Mouse (Mus musculus): ENCODE data around the gene Plin3. TPM values are rescaled to one million over a fixed set of nuclear protein-coding genes. Genes with fewer than 3 reads are reported as not detected.
A peak's percentile ranks its signal among the peaks of the same experiment; 100 is the strongest.

Plin3 gene
- total and polyA plus RNA-seq, 2 experiments, result 21.5 to 23.0 TPM

DNA sequence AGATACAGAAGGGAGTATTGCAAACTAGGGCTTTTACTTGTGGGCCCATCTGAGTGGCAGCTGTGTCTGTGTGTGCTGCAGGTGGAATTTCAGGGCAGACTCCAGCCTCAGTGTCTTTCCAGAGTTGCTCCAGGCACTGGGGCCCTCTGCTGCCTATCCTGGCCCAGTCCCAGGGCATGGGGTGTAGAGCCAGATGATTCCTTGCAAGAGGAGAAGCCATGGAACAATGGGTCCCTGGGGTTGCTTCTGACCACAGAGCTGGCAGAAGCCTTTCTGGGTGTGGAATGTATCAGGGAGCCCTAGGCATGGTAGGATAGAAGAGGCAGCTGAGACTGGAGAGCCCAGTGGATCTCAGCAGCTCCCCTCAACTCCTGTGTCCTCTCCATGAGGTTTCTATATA, 38.6 kb upstream of the Plin3 start:
- Histone ChIP-seq H3K4me3 (ENCODE audit: insufficient read depth, low read depth, low read length) (no peak overlapping the region), H3K4me1 (ENCODE audit: control insufficient read depth, insufficient read depth, low read length) (peaks cover 19% of the 10 kb centered on the region), H3K27me3 (ENCODE audit: control insufficient read depth, insufficient read depth, low read length) (no peaks in the 10 kb centered on the region), H3K9ac (ENCODE audit: low read depth, low read length) (no peak overlapping the region), H3K79me2 (ENCODE audit: control insufficient read depth, insufficient read depth, low read length) (peaks cover 73% of the 10 kb centered on the region), H3K36me3 (ENCODE audit: control insufficient read depth, insufficient read depth, low read length) (no peaks in the 10 kb centered on the region), H3K27ac (replicated peaks; ENCODE audit: insufficient read depth, low read depth, low read length) (no peak overlapping the region)
- DNase-seq (ENCODE audit: extremely low read depth, low read depth, low spot score), result no peak
- TF ChIP-seq CTCF (IDR thresholded peaks at IDR 0.05; ENCODE audit: low read depth, low read length) (no peak), POLR2A (IDR thresholded peaks at IDR 0.05; ENCODE audit: extremely low read depth, insufficient read depth, low read length) (no peak)

- whole genome bisulfite sequencing, result 73% methylated on average over 3 of the region's 3 CpGs
- H3K4me3 ChIP-seq (ENCODE audit: insufficient read depth, low read depth, low read length), result no peak overlapping the region
- peaks cover 65% of the 10 kb centered on the region for H3K79me2 ChIP-seq (ENCODE audit: control insufficient read depth, insufficient read depth, low read length)
- TF ChIP-seq CTCF (IDR thresholded peaks at IDR 0.05; ENCODE audit: low read depth, low read length), result no peak
- TF ChIP-seq POLR2A (IDR thresholded peaks at IDR 0.05; ENCODE audit: extremely low read depth, insufficient read depth, low read length), result no peak
- no peak overlapping the region for H3K9ac ChIP-seq (ENCODE audit: low read depth, low read length)
- no peaks in the 10 kb centered on the region for H3K36me3 ChIP-seq (ENCODE audit: control insufficient read depth, insufficient read depth, low read length)
- no peak for DNase-seq (ENCODE audit: extremely low read depth, low read depth, low spot score)
- peaks cover 19% of the 10 kb centered on the region for H3K4me1 ChIP-seq (ENCODE audit: control insufficient read depth, insufficient read depth, low read length)
- H3K27ac ChIP-seq (replicated peaks; ENCODE audit: insufficient read depth, low read depth, low read length), result no peak overlapping the region
- no peaks in the 10 kb centered on the region for H3K27me3 ChIP-seq (ENCODE audit: control insufficient read depth, insufficient read depth, low read length)
Measured at GRCm38 (mm10) chr17:56330345-56330744, 37.7 kb upstream of the Plin3 start.

DNA sequence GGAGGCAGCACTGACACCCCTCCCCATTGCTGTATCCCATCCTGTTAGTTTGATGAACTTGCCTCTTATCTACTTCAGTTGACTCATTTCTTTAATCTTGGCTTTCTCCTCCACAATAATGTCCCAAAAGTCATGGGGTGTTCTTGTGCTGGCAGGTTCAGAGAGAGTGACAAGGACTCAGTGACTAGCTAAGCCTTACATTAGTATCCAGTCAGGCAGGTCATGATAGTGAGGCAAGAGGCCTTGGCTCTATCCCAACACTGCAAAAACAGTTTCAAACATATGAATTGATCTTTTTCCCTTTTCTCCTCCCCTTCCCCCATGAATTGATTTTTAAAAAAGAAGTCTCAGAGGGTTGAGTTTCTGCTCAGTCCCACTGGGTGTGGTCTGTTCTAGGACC, 36.6 kb upstream of the Plin3 start:
- peaks cover 59% of the 10 kb centered on the region for H3K79me2 ChIP-seq (ENCODE audit: control insufficient read depth, insufficient read depth, low read length)
- no peak for TF ChIP-seq CTCF (IDR thresholded peaks at IDR 0.05; ENCODE audit: low read depth, low read length)
- no peak for TF ChIP-seq POLR2A (IDR thresholded peaks at IDR 0.05; ENCODE audit: extremely low read depth, insufficient read depth, low read length)
- peak; percentile 80 for DNase-seq (ENCODE audit: extremely low read depth, low read depth, low spot score)
- no peak overlapping the region for H3K9ac ChIP-seq (ENCODE audit: low read depth, low read length)
- H3K27ac ChIP-seq (replicated peaks; ENCODE audit: insufficient read depth, low read depth, low read length), result peak overlapping the region; percentile 42; the same call in 1 of the 2 replicates
- H3K27me3 ChIP-seq (ENCODE audit: control insufficient read depth, insufficient read depth, low read length), result no peaks in the 10 kb centered on the region
- no peaks in the 10 kb centered on the region for H3K36me3 ChIP-seq (ENCODE audit: control insufficient read depth, insufficient read depth, low read length)
- H3K4me3 ChIP-seq (ENCODE audit: insufficient read depth, low read depth, low read length), result no peak overlapping the region
- peaks cover 19% of the 10 kb centered on the region for H3K4me1 ChIP-seq (ENCODE audit: control insufficient read depth, insufficient read depth, low read length)

DNA sequence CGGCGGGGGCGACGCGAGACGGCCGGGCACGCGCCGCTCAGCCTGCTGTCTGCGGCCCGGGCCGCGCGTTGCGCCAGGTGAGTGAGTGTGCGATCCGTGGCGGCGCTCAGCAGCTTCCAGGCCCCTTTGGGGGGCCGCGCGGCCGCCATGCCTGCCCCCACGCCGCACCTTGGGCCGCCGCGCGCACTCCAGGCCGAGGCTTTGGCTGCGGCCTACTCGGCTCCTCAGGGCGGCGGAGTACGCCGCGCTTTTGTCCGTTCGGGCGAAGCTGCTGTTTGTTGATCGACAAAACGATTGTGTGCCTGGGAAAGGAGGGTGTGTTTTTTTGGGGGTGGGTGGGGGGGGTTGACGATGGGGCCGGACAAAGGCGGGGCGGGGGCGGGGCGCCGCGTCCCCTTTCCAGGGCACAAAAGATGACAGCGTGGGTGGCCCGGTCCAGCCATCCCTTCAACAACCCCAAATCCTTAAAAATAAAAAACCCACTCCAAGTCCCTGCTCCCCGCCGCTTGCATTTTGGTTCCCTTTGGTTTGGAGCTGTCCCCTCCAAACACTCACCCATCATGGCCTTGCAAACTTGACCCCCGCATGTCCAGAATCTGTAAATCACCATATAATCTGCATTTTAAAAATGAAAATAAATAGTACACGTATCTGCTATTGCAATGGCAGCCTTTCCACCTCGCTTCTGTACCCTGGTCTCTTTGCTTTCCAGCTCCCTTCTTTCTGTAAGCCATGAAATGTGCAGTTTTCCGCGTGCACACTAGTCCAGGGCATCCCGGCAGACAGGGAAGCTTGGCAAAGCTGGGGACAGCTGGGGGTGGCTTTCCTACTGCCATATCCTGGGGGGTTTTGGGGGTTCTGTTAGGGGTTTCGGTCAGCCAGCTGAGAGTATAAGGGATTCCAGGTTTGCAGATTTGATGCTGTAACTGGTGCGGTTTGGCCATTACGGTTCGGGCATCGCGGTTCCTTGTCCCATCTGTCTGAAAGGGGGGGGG, 33.8 kb upstream of the Plin3 start:
- Histone ChIP-seq H3K27ac (replicated peaks; ENCODE audit: insufficient read depth, low read depth, low read length) (peak overlapping the region; percentile 59), H3K4me1 (ENCODE audit: control insufficient read depth, insufficient read depth, low read length) (peaks cover 19% of the 10 kb centered on the region), H3K79me2 (ENCODE audit: control insufficient read depth, insufficient read depth, low read length) (peaks cover 39% of the 10 kb centered on the region), H3K36me3 (ENCODE audit: control insufficient read depth, insufficient read depth, low read length) (no peaks in the 10 kb centered on the region), H3K9ac (ENCODE audit: low read depth, low read length) (peak overlapping the region; percentile 90), H3K4me3 (ENCODE audit: insufficient read depth, low read depth, low read length) (peak overlapping the region; percentile 72), H3K27me3 (ENCODE audit: control insufficient read depth, insufficient read depth, low read length) (no peaks in the 10 kb centered on the region)
- peak; percentile 28 for DNase-seq (ENCODE audit: extremely low read depth, low read depth, low spot score)
- TF ChIP-seq POLR2A (IDR thresholded peaks at IDR 0.05; ENCODE audit: extremely low read depth, insufficient read depth, low read length), result no peak
- 1% methylated on average over 56 of the region's 67 CpGs for WGBS

DNA sequence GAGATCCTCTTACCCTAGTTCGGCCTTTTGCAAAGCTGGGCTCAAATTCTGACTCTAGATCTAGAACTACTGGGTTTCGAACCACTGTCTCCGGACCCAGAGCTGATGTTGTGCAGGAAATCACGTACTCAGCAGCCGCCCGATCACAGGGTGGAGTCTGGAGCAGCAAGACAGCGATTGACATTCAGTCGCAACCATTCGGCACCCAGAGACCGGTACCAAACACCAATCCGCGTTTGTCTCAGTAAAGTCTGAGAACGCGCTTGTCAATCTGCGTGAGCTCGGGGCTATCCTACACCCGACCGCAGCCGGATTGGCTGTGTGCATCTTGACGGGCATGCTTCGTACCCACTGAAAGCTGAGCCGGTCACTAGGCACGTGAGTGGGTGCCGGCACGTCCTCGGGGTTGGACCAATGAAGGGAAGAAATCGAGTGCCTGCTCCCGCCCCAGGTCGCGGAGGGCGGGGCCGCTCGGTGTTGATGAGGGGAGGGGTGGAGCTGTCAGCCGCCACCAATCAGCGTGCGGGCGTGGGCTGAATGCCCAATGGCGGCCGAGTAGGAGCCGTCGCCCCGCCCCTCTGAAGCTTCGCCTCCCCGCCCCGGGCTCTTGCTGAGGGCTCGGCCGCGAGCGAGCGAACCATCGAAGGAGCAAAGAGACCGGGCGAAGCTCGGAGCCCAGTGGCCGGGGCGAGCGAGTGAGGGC, 32.9 kb upstream of the Plin3 start, which contains the start of gene Kdm4b:
Kdm4b (plus strand) TSS at position 613 of the 703 bp plus-strand sequence.
- peak within 1 kb of the TSS; percentile 59 for H3K27ac ChIP-seq (replicated peaks; ENCODE audit: insufficient read depth, low read depth, low read length)
- H3K79me2 ChIP-seq (ENCODE audit: control insufficient read depth, insufficient read depth, low read length), result peaks cover 30% of the 10 kb centered on the region
- WGBS, result under 1% methylated on average over 56 of the region's 57 CpGs
- peak within 1 kb of the TSS; percentile 90 for H3K9ac ChIP-seq (ENCODE audit: low read depth, low read length)
- no peaks in the 10 kb centered on the region for H3K27me3 ChIP-seq (ENCODE audit: control insufficient read depth, insufficient read depth, low read length)
- peak within 1 kb of the TSS; percentile 72 for H3K4me3 ChIP-seq (ENCODE audit: insufficient read depth, low read depth, low read length)
- no peaks in the 10 kb centered on the region for H3K36me3 ChIP-seq (ENCODE audit: control insufficient read depth, insufficient read depth, low read length)
- DNase-seq (ENCODE audit: extremely low read depth, low read depth, low spot score), result peak; percentile 99
- TF ChIP-seq CTCF (IDR thresholded peaks at IDR 0.05; ENCODE audit: low read depth, low read length), result no peak
- peak; percentile 60; the same call in 1 of the 2 replicates for TF ChIP-seq POLR2A (IDR thresholded peaks at IDR 0.05; ENCODE audit: extremely low read depth, insufficient read depth, low read length)
- peaks cover 19% of the 10 kb centered on the region for H3K4me1 ChIP-seq (ENCODE audit: control insufficient read depth, insufficient read depth, low read length)
